Mouse (Mus musculus): ENCODE measurements around the gene Hist1h2bg. TPM values are rescaled to one million over a fixed set of nuclear protein-coding genes. Genes with fewer than 3 reads are reported as not detected.
"Not testable (repeated sequence)": the region's sequence is repeated elsewhere in the genome, so short reads cannot be mapped to it uniquely, and the experiment has no call there.

Gene Hist1h2bg
- total and polyA plus RNA-seq, 3 experiments, result 14.7 to 2,580 TPM; not detected in 1

GRCm38 (mm10) chr13:23542225-23542980, 28.8 kb upstream of the Hist1h2bg start:
- peak overlapping the region; percentile 51 to 56 for H3K4me3 ChIP-seq (ENCODE audit: control insufficient read depth in 1 of 2, insufficient read depth in 1 of 2, low read depth in 2 of 2, low read length in 2 of 2)
- peak; percentile 82 for DNase-seq (ENCODE audit: low read depth, low spot score)
- H3K79me2 ChIP-seq (ENCODE audit: control insufficient read depth, insufficient read depth, low read length, poor library complexity); H3K9me3 ChIP-seq (replicated peaks; ENCODE audit: insufficient read depth, low read length); H3K27me3 ChIP-seq (ENCODE audit: control insufficient read depth in 1 of 2, insufficient read depth in 2 of 2, low read length in 2 of 2); H3K4me1 ChIP-seq (ENCODE audit: control insufficient read depth in 1 of 2, insufficient read depth in 2 of 2, low read length in 2 of 2): not testable (repeated sequence)
- peaks cover 0 to 20% of the 10 kb centered on the region in 2 experiments; a peak in 2 of 4 replicates for H3K36me3 ChIP-seq (ENCODE audit: control insufficient read depth in 1 of 2, insufficient read depth in 2 of 2, low read length in 2 of 2)
- H3K27ac ChIP-seq (ENCODE audit: control insufficient read depth, low read depth, low read length), result peak overlapping the region; percentile 95
- peak overlapping the region; percentile 87 for H3K9ac ChIP-seq (ENCODE audit: control insufficient read depth, low read depth, low read length, poor library complexity, severe bottlenecking)
- TF ChIP-seq TBP (IDR thresholded peaks at IDR 0.05; ENCODE audit: low read depth, low read length) (peak; percentile 44; the same call in 1 of the 2 replicates), POLR2AphosphoS5 (IDR thresholded peaks at IDR 0.05; ENCODE audit: borderline replicate concordance, low read depth, low read length) (peak; percentile 87; the same call in 1 of the 2 replicates)

GRCm38 (mm10) chr13:23542999-23543607, 28.1 kb upstream of the Hist1h2bg start, which contains the start of gene Hist1h2bh:
Gene Hist1h2bh, minus strand, starts transcription at chr13:23543392.
- Histone ChIP-seq H3K4me3 (ENCODE audit: control insufficient read depth in 1 of 2, insufficient read depth in 1 of 2, low read depth in 2 of 2, low read length in 2 of 2) (peak within 1 kb of the TSS; percentile 47 to 56), H3K36me3 (ENCODE audit: control insufficient read depth in 1 of 2, insufficient read depth in 2 of 2, low read length in 2 of 2) (peaks cover 0 to 18% of the 10 kb centered on the region in 2 experiments; a peak in 2 of 4 replicates), H3K27ac (ENCODE audit: control insufficient read depth, low read depth, low read length) (peak within 1 kb of the TSS; percentile 99), H3K9ac (ENCODE audit: control insufficient read depth, low read depth, low read length, poor library complexity, severe bottlenecking) (peak within 1 kb of the TSS; percentile 87)
- not testable (repeated sequence) for H3K4me1 ChIP-seq (ENCODE audit: control insufficient read depth in 1 of 2, insufficient read depth in 2 of 2, low read length in 2 of 2); H3K9me3 ChIP-seq (replicated peaks; ENCODE audit: insufficient read depth, low read length); H3K27me3 ChIP-seq (ENCODE audit: control insufficient read depth in 1 of 2, insufficient read depth in 2 of 2, low read length in 2 of 2); H3K79me2 ChIP-seq (ENCODE audit: control insufficient read depth, insufficient read depth, low read length, poor library complexity)
- peak; percentile 99 for DNase-seq (ENCODE audit: low read depth, low spot score)
- TF ChIP-seq POLR2AphosphoS5 (IDR thresholded peaks at IDR 0.05; ENCODE audit: borderline replicate concordance, low read depth, low read length) (peak; percentile 94; the same call in 1 of the 2 replicates), GATA1 (IDR thresholded peaks at IDR 0.05; ENCODE audit: low read depth, low read length) (0 out of 2 replicates have a peak, but pooled peaks have one; percentile 10), TBP (IDR thresholded peaks at IDR 0.05; ENCODE audit: low read depth, low read length) (peak; percentile 100), POLR2A (IDR thresholded peaks at IDR 0.05; ENCODE audit: control insufficient read depth in 1 of 2, insufficient read depth in 1 of 2, low read depth in 1 of 2, low read length in 2 of 2, poor library complexity in 1 of 2) (peak; percentile 97 to 99), UBTF (IDR thresholded peaks at IDR 0.05; ENCODE audit: borderline replicate concordance, insufficient read depth, low read depth, low read length) (peak; percentile 94; the same call in 1 of the 2 replicates)

- Histone ChIP-seq H3K36me3 (ENCODE audit: control insufficient read depth in 1 of 2, insufficient read depth in 2 of 2, low read length in 2 of 2) (peaks cover 0 to 23% of the 10 kb centered on the region in 2 experiments; a peak in 2 of 4 replicates), H3K9me3 (replicated peaks; ENCODE audit: insufficient read depth, low read length) (no peaks in the 10 kb centered on the region), H3K9ac (ENCODE audit: control insufficient read depth, low read depth, low read length, poor library complexity, severe bottlenecking) (peak within 1 kb of the TSS; percentile 87), H3K4me3 (ENCODE audit: control insufficient read depth in 1 of 2, insufficient read depth in 1 of 2, low read depth in 2 of 2, low read length in 2 of 2) (peak within 1 kb of the TSS; percentile 47 to 56), H3K79me2 (ENCODE audit: control insufficient read depth, insufficient read depth, low read length, poor library complexity) (no peaks in the 10 kb centered on the region), H3K4me1 (ENCODE audit: control insufficient read depth in 1 of 2, insufficient read depth in 2 of 2, low read length in 2 of 2) (peaks cover 2 to 6% of the 10 kb centered on the region in 2 experiments; a peak in 3 of 4 replicates), H3K27me3 (ENCODE audit: control insufficient read depth in 1 of 2, insufficient read depth in 2 of 2, low read length in 2 of 2) (no peaks in the 10 kb centered on the region), H3K27ac (ENCODE audit: control insufficient read depth, low read depth, low read length) (peak within 1 kb of the TSS; percentile 99)
- DNase-seq (ENCODE audit: low read depth, low spot score), result peak; percentile 96
- no peak for TF ChIP-seq HCFC1 (IDR thresholded peaks at IDR 0.05; ENCODE audit: low read depth, low read length)
- TF ChIP-seq BHLHE40 (IDR thresholded peaks at IDR 0.05; ENCODE audit: borderline replicate concordance, low read depth, low read length), result no peak
- no peak for TF ChIP-seq USF2 (IDR thresholded peaks at IDR 0.05; ENCODE audit: borderline replicate concordance in 1 of 2, insufficient read depth in 1 of 2, low read depth in 1 of 2, low read length in 2 of 2)
- TF ChIP-seq USF1 (IDR thresholded peaks at IDR 0.05; ENCODE audit: low read depth, low read length), result no peak
- TF ChIP-seq ZKSCAN1 (IDR thresholded peaks at IDR 0.05; ENCODE audit: low read depth, low read length), result no peak
- TF ChIP-seq UBTF (IDR thresholded peaks at IDR 0.05; ENCODE audit: borderline replicate concordance, insufficient read depth, low read depth, low read length), result peak; percentile 95; the same call in 1 of the 2 replicates
- TF ChIP-seq GABPA (IDR thresholded peaks at IDR 0.05; ENCODE audit: low read depth, low read length), result no peak
- TF ChIP-seq NELFE (IDR thresholded peaks at IDR 0.05; ENCODE audit: low read depth, low read length), result no peak
- TF ChIP-seq POLR2AphosphoS2 (IDR thresholded peaks at IDR 0.05; ENCODE audit: low read length), result no peak
- peak; percentile 97 to 99 for TF ChIP-seq POLR2A (IDR thresholded peaks at IDR 0.05; ENCODE audit: control insufficient read depth in 1 of 2, insufficient read depth in 1 of 2, low read depth in 1 of 2, low read length in 2 of 2, poor library complexity in 1 of 2)
- no peak for TF ChIP-seq CTCF (IDR thresholded peaks at IDR 0.05 in 2 of 3, conservative IDR thresholded peaks at IDR 0.05 in 1 of 3; ENCODE audit: control insufficient read depth in 1 of 3, insufficient read depth in 1 of 3, low read depth in 2 of 3, low read length in 3 of 3, poor library complexity in 1 of 3, severe bottlenecking in 1 of 3)
- no peak for TF ChIP-seq EP300 (IDR thresholded peaks at IDR 0.05; ENCODE audit: low read depth in 1 of 2, low read length in 2 of 2)
- peak; percentile 99 for TF ChIP-seq TBP (IDR thresholded peaks at IDR 0.05; ENCODE audit: low read depth, low read length)
- TF ChIP-seq POLR2AphosphoS5 (IDR thresholded peaks at IDR 0.05; ENCODE audit: borderline replicate concordance, low read depth, low read length), result peak; percentile 99; the same call in 1 of the 2 replicates
- TF ChIP-seq ETS1 (IDR thresholded peaks at IDR 0.05; ENCODE audit: low read depth, low read length), result no peak
- TF ChIP-seq NRF1 (IDR thresholded peaks at IDR 0.05; ENCODE audit: insufficient read depth, low read depth, low read length, poor library complexity, severe bottlenecking), result no peak
These were observed 27.0 kb upstream of the Hist1h2bg start, which contains the start of gene Hist1h3f for GRCm38 (mm10) chr13:23543965-23544786. Gene Hist1h3f, plus strand, starts transcription at chr13:23544052.
